Mouse (Mus musculus): Measurements from ENCODE around the gene Adgrf4. TPM values are rescaled to one million over a fixed set of nuclear protein-coding genes. Genes with fewer than 3 reads are reported as not detected.

Gene Adgrf4
- polyA plus RNA-seq, 1 experiment from 2014 or later = not detected

DNA sequence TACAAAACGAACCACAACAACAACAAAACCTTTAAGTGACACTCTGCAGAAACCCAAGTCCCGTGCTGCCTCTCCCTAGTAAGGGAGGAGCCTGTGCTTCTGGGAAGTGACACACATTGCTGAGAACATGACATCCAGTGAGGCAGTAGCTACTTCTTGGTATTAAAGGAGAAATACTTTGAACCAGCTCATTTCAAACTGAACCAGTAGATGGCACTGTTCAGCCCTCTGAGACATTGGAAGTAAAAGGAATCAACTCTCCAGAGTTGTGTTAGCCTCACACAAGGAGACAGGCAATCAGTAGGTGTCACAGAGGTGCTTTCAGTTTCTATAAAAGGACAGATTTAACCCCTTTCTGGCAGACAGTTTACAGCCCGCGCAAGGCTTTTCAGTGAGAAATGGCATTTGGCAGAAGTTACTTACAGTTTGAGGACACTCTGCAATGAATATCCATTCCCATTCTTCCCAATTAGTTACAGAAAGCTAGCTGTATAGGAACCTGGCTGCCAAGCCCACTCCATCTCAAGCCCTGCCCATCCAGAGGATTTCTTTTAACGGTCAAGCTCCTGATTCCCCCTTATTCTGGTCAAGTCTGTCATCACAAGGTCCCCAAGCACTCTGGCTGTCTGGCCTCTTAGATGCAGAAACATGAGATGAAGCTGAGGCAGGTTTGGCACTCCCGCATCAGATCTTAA lies 78.9 kb downstream of the Adgrf4 start:
- H3K27me3 ChIP-seq (replicated peaks; ENCODE audit: low read depth, poor library complexity, severe bottlenecking) = no peaks in the 10 kb centered on the region

DNA sequence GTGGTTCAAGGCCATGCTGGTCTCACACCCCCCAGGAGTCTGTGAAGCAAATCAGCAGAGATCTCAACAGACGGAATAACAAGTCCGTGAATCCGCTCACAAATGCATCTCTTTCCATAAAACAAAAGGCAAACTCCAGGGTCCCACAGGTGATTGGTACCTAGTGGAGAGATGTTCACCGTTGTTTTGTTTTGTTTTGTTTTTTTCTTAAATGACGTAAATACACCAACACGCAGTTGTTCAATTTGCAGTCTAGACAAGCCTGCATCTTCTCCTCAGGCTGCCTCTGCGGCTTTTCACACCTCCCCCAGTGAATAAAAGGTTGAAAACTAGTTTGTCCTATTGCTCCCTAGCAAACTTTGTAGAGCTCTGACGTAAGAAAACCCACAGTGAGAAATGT lies 80.8 kb downstream of the Adgrf4 start, which contains the start of gene Opn5:
TSS of gene Opn5 (minus strand) at position 101 of the 400 bp plus-strand sequence.
- Histone ChIP-seq H3K27me3 (replicated peaks; ENCODE audit: low read depth, poor library complexity, severe bottlenecking) (no peaks in the 10 kb centered on the region), H3K27ac (replicated peaks) (no peak within 1 kb of the TSS), H3K4me3 (no peak within 1 kb of the TSS), H3K4me1 (0 out of 2 replicates have a peak, but pooled peaks cover 7% of the 10 kb centered on the region), H3K36me3 (replicated peaks) (no peaks in the 10 kb centered on the region), H3K9me3 (no peaks in the 10 kb centered on the region)
- WGBS = 87% methylated on average over 8 of the region's 8 CpGs
- no peak for DNase-seq (ENCODE audit: low spot score)

More for the DNA sequence above, 78.9 kb downstream of the Adgrf4 start:
- WGBS = 38% methylated on average over 6 of the region's 6 CpGs
- no peak overlapping the region for H3K4me3 ChIP-seq
- peak; percentile 14 for DNase-seq (ENCODE audit: low spot score)
- H3K36me3 ChIP-seq (replicated peaks) = no peaks in the 10 kb centered on the region
- H3K27ac ChIP-seq (replicated peaks) = no peak overlapping the region
- no peaks in the 10 kb centered on the region for H3K9me3 ChIP-seq
- H3K4me1 ChIP-seq = 0 out of 2 replicates have a peak, but pooled peaks cover 2% of the 10 kb centered on the region

DNA sequence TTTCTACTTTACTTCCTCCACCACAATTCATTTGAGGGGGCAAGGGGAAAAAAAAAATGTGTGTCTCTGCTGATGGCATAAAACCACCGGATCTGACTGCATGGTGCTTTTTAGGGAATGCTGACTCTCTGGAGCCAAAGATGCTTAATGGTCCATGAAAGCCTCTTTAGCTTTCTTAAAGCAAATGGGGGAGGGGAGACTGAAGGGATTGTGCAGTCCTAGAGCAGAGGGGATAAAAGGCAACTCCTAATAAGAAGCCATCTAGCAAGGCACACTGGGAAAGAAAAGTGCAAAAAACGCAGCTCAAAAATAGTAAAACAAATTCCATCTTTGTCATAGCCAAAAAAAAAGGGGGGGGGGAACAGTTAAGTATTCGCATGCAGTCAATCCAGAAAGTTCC lies 83.8 kb downstream of the Adgrf4 start:
- no peak overlapping the region for H3K27ac ChIP-seq (replicated peaks)
- 39% methylated on average over 3 of the region's 3 CpGs for WGBS
- H3K4me1 ChIP-seq = 0 out of 2 replicates have a peak, but pooled peaks cover 7% of the 10 kb centered on the region
- no peak overlapping the region for H3K4me3 ChIP-seq
- H3K36me3 ChIP-seq (replicated peaks) = no peaks in the 10 kb centered on the region
- DNase-seq (ENCODE audit: low spot score) = no peak
- H3K27me3 ChIP-seq (replicated peaks; ENCODE audit: low read depth, poor library complexity, severe bottlenecking) = no peaks in the 10 kb centered on the region
- H3K9me3 ChIP-seq = no peaks in the 10 kb centered on the region

Other genes starting within 250 kb of the Adgrf4 start
- gene Opn5, start 80.9 kb downstream of the Adgrf4 start, polyA plus RNA-seq (2016; fragmentation: Nextera tagmentation; extraction: Ambion mirVana) = not detected in 2 replicates
- gene Adgrf2, start 49.9 kb upstream of the Adgrf4 start, polyA plus RNA-seq (2016; fragmentation: Nextera tagmentation; extraction: Ambion mirVana) = 0.06 TPM in 2 replicates
- 14.9 and 17.0 TPM in 2 replicates for gene Cd2ap, start 184.4 kb upstream of the Adgrf4 start, polyA plus RNA-seq (2016; fragmentation: Nextera tagmentation; extraction: Ambion mirVana)